Mouse (Mus musculus) spleen, postnatal 10 days (tissue): ENCODE results near the gene Ugt1a6a.
"Not testable (repeated sequence)": the region's sequence is repeated elsewhere in the genome, so short reads cannot be mapped to it uniquely, and the experiment has no call there.

Source experiments
- DNase-seq, 2 experiments: peaks; one replicate each; pipeline ENCODE4 v3.0.0; 2021 to 2022; ENCODE audit warnings: low spot score in 2 of 2

Gene Ugt1a6a

DNA sequence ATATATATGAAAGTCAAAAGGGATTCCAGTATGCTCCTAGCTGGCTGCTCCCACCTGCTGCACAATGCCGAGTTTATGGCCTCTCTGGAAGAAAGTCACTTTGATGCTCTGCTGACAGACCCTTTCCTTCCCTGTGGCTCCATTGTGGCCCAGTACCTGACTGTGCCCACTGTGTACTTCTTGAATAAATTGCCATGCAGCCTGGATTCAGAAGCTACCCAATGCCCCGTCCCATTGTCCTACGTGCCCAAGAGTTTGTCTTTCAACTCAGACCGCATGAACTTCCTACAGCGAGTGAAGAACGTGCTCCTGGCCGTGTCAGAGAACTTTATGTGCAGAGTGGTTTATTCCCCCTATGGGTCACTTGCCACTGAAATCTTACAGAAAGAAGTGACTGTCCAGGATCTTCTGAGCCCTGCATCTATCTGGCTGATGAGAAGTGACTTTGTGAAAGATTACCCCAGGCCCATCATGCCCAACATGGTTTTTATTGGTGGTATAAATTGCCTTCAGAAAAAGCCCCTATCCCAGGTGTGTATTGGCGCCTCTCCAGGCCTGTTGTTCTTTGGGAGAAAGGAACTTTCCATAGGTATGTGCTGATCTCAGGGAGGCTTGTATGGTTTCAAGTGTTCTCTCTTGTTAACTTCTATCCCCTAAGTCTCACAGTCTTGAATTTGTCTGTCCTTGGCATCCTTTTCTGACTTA is 77.9 kb downstream of the Ugt1a6a start:
- no peak for DNase-seq

DNA sequence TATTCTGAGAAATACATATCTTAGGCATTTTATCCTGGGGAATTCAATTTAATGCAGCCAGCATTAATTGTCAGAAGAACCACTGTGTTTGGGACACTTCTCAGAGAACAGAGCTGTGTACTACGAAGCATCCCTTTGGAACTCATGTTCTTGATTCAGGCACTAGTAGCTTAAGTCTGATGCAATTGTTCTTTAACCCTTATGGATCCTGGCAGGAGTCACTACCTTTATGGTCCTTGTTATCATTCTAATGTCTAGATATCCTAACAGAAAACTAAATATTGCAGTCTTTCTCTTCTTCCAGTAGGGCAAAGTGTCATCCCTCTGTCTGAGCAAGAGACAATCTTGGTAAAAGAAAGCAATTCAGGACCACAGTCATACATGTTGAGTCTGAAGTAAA is 78.5 kb downstream of the Ugt1a6a start:
- DNase-seq, result no peak

DNA sequence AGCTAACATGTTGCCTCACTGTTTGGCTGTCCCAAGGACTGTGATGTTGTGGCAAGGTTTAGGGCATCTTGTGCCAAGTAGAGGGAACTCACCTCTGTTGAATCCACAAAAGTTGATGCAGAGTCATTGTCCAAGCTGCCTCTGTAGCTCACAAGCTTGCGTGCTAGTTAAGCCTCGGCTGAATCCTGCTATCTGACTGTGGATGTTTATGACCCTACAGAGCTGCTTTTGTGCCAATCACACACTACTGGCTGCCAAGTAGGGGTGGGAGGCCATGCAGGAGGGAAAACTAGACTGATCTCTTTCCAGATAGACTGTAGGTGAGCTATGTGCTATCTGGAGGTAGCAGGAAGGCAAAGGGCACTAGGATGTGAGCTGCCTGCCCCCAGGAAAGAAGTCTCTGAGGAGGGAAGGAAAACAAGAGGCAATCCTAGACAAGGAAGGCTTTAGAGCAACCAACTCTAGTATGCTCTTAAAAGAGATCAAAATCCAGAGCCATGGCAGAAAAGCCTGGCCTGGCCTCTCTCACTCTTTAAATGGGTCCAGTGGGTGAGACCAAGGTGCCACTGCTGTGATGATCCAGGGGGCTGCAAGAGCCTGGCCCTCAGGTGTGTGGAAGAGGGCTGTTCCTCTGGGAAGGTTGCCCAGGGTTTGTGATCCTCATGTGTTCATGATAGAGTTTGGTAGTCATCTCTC is 79.3 kb downstream of the Ugt1a6a start:
- DNase-seq, result no peak

DNA sequence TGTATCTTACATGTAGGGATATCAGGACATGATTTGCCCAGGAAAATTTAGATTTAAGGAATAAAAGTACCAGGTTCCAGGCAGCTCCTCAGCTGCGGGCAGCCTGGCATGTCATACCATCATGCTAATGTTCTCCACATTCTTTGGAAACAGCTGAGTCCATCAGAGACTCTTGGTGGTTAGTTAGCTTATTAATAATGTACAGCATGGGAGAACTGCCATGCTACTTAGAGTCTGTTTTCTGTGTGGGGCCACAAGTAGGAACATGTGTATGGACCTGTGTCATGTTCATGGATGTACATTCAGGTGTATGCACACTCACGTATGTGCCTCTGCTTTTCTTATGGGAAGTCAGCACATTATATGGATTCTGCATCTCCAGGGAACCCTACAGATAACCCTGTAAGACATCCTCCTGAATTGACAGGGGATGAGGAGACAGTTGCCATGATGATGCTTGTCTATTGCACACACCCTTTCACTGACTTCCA is 79.9 kb downstream of the Ugt1a6a start:
- no peak for DNase-seq

DNA sequence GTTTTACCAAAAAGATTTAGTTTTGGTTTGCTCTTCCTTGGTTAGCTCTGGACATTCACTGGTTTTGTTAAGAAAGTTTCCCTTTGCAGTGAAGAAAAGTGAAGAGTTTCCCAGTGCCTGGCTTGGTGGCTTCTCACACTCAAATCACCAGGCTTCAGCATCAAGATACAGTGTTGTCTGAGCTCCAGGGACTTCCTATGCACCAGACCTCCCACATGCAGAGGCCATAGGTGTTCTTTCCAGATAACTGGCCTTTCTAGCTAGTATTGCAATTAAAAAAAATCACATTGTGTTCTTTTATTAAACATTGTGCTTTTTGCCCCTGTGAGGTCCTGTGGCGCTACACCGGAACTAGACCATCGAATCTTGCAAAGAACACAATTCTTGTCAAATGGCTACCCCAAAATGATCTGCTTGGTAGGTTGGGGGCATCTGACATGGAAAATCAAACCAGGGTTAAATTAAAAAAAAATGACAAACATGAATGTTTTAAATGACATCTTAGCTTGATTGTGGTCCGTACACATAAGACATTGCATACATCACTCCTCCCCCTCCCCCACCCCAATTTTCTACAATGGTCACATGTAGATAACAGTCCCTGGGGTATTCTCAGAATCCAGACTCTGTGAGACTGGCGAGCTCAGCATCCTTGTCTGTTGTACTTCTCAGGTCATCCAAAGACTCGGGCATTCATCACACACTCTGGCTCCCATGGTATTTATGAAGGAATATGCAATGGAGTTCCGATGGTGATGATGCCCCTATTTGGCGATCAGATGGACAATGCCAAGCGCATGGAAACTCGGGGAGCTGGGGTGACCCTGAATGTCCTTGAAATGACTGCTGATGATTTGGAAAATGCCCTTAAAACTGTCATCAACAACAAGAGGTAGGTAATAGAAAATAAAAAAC is 81.1 kb downstream of the Ugt1a6a start:
- DNase-seq, result no peak

DNA sequence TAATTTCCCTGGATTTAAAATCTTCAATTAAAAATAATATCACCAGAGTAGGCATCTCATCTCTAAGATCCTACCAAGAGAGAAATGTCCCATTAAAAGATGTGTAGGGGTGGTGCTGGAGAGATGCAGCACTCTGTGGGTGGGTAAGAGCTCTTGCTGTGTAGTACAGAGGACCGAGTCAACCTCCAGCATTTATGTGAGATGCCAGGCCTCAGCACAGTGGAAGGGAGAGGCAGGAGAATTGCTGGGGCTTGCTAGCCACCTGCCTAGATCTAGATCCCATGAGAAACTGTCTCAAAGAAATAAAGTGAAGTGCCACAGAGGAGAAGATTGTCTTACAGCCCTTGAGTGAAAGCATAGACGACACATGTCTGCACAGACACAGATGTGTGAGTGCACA is 81.9 kb downstream of the Ugt1a6a start:
- DNase-seq, result no peak

DNA sequence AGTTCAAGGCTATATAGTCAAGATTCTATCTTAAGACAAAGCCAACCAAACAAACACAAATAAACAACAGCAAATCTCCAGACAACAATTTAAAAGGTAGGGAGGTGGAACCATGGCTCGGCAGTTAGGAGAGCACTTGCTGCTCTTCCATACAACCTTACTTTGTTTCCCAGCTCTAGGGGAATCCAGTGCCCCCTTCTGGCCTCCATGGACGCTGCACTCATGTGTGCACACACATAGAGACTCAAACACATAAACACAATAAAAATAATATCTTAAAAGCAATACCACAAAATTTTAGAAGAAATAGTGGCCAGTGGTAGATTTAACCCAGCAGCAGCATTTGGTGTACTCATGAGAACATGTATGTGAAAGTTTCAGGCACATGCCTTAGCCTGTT is 82.5 kb downstream of the Ugt1a6a start:
- DNase-seq, result no peak

DNA sequence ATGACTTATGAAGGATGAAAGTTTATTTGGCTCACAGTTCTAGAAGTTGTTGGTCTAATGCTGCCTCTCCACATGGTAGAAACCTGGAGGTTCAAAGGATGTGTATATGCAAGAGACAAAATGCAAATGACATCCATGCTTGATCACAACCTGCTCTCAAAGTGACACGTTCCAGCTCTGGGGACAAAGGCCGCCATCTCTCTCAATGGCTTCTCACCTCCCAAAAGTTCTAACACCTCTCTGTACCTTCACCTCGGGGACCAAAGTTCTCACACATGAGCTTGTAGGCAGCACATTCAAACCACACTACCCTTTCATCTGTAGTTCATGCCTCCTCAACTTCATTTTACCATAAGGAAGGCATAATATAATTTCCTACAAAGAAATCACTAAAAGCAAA is 83.0 kb downstream of the Ugt1a6a start:
- no peak for DNase-seq

DNA sequence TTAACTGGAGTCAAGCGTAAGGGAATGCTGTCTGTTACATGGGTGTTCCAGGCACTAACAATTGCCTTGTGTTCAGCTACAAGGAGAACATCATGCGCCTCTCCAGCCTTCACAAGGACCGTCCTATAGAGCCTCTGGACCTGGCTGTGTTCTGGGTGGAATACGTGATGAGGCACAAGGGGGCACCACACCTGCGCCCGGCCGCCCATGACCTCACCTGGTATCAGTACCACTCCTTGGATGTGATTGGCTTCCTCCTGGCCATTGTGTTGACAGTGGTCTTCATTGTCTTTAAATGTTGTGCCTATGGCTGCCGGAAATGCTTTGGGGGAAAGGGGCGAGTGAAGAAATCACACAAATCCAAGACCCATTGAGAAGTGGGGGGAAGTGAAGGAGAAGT is 83.4 kb downstream of the Ugt1a6a start:
- DNase-seq, result peak in 1 of 2 experiments; percentile 32

DNA sequence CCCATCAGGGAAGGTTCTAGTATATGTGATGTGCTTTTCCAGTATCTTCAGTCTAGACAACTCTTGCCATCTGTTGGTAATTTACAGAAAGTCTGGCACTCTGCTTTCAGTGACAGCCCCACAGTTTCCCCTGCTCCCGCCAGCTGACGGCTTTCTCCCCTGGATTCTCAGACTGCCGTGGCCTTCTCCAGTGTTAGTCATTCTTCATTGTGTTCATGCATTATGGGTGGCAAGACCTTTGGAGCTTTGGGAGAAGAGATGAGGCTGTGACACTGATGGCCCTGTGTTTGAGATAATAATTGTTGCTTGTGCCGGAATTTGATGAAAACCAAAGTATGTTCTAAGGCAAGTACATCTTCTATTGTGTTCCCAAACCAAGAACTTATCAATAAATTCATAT is 84.0 kb downstream of the Ugt1a6a start:
- no peak for DNase-seq

DNA sequence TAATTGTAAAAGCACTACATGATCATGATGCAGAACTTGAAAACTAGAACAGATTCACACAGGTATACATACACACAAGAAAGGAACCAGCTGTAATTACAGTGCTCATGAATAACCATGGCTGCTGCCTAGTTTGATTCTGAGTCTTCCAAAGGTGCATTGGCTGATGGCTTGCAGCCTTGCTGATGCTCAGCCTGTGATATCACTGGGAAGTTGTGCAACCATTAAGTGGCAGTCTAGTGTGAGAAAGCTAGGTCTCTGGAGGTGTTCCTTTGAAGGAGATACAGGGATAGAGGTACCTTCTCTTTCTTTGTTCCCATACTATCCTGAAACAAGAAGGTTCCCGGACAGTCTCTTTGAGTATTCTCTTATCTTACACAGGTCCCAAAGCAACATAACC is 84.4 kb downstream of the Ugt1a6a start:
- no peak for DNase-seq

DNA sequence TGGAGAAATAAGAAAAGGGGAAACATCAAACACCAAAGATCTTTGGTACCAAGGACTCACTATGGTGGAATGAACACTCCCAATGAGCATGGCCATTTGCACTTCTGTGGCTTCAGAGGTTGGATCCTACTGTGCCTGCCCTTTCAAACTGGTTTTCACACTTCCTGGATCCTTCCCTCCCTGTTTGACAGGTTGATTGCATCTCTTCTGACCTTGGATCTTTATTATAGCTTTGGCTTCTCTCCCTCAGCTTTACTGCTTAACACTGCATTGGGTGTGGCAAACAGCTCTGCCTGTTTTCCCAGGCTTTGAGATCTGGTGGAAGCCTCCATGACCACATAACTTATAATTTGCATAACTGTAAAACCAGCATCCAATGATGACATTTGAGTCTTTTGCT is 85.7 kb downstream of the Ugt1a6a start:
- peak in 1 of 2 experiments; percentile 14 for DNase-seq

DNA sequence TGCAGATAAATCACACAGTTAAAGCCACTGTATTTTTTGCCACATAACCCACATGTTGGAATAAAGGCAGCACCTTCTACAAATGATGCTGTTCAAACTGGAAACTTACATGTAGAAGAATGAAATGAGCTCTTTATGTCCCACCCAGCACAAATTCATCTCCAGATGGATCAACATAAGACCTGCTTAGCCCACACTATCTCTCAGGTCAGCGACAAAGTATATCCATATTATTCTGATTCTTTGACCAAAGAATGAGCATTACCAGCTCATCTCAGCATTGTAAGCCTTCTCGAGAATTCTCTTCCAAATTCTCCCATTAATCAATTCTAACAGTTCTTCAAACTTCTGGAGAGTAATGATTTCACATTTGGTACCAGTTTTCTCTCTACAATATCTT is 87.6 kb downstream of the Ugt1a6a start:
- no peak for DNase-seq

DNA sequence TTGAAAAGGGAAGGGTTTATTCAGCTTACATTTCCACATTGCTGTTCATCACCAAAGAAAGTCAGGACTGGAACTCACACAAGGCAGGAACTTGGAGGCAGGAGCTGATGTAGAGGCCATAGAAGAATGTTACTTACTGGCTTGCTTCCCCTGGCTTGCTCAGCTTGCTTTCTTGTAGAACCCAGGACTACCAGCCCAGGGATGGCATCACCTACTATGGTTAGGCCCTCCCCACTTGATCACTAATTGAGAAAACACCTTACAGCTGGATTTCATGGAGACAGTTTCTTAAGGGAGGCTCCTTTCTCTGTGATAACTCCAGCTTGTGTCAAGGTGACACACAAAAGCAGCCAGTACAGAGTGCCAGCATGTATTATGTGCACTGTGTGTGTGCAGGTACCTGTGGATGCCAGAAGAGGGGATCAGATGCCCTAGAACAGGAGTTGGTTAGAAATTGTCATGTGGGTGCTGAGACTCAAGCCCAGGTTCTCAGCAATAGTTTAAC is 88.5 kb downstream of the Ugt1a6a start:
- not testable (repeated sequence) for DNase-seq

DNA sequence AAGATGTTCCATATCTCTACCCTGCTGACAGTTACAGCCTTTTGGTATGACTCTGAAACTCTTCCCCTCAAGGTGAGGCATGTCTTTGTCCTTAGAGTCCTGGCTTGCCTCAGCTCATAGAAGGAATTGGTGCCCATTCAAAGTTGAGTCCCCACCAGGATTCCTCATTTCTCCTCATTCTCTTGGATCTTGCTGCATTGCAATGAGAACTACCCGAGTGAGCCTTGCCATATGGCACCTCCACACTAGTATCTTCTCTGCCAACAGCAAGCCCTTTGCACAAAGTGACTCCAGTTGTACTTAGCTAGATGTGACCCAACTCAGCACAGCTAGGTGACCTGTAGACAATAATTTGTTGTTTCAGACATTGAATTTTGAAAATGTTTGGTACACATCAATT is 89.0 kb downstream of the Ugt1a6a start:
- DNase-seq, result no peak

DNA sequence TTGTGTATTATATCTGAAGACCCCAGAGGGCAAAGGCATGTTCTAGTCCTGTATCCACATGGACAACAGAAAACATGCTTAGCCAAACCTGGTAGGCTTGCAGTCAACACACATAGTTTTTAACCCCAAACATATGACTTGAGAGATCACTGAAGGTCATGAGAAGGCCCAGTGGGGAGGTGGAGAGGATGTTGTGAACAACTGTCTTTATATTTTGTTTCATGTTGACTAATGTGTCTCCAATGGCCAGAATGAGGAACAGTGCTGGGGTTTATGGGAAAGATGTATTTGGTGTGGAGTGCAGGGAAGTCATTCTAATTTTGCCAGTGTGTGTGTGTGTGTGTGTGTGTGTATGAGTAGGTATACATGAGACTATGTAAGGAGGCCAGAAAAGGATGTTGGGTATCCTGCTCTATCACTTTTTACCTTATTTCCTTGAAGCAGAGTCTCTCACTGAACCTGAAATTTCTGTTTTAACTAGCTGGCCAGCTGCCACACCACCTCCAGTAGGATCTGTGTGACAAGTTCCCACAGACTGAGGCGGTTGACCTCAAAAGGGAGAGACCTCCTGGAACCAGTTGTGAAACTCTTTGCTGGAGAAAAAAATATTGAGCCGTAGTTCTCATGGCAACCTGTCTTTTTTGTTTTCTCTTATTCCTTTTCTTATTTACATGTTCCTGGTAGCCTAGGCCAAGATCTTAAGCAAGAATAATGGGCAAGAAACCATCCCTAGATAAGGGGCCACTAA is 89.6 kb downstream of the Ugt1a6a start:
- DNase-seq, result no peak

DNA sequence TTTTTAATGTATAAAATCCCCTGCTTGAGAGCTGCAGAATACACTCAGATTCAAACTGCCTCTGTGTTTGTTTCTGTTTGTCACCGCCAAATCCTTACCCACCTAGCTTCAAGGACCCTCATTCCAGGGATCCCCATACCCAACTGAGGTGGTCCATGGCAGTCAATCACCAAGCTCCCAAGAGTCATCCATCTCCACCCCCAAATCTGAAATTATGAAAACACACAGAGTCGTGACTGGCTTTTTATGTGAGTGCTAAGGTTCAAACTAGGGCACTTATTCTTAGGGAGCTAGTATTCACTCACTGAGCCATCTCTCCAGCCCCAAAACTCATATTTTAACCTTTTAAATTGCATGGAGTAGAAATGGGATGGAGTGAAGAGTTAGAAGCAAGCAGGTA is 90.7 kb downstream of the Ugt1a6a start:
- not testable (repeated sequence) for DNase-seq

DNA sequence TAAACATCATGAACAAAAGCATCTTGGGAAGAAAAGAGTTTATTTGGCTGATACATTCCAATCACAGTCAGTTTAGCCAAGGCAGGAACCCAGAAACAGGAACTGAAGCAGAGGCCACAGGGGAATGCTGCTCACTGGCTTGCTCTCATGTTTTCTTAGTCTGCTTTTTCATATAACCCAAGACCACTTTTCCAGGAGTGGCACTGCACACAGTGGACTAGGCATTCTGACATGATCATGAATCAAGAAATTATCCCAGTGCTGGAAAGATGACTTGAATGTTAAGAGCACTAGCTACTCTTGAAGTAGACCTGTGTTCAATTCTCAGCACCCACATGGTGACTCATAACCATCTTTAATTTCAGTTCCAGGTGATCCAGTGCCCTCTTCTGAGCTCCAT is 91.1 kb downstream of the Ugt1a6a start:
- no peak for DNase-seq

DNA sequence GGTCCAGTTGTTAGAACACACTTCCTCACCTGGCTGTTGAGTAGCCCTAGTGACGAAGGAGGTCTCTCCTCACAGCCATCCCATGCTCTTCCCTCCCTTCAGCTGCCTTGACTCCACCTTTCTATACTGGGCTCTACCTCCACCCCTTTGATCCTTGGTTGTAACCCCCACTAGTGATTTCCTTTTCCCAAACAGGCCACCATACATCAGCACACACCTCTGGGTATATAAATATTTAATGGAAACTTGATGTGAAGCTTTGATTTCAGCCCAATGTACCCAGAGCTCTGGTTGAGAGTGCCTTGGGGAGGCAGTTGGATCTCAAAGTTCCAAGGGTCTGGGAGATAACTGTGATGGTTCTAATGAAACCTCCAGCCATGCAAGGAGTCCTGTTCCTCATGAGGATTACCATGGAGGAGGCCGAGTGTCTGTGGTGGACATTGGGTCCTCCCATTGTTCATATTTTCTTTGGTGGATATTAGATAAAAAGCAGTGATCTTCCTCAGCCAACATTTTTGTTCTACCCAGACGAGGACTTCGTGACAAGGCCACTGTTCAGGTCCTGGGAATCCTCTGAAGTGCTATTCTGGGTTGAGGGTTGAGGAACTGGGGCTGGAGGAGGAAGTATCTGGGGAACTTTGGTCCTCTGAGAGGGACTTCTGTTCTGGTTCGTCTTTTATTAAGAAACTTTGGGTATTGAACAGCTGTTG is 92.2 kb downstream of the Ugt1a6a start, which contains the start of gene Mroh2a:
Mroh2a (plus strand) TSS at position 317 of the 710 bp plus-strand sequence.
- DNase-seq, result no peak

DNA sequence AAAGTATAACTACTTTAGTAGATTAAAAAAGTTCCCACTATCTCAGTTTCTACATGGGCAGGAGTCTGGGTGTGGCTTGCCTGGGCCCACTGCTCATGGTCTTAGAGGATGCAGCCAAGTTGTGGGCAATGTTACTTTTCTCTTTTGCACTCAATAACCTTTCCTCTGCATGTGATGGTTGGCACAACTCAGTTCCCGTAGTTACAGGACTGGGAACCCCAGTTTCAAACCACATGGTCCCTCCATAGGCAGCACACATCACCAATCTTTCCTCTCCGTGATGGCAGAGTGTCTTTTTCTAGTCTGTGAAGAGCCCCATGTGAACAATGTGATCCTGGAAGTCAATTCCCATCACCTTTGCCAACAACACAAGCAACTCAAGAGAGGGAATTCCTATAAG is 92.9 kb downstream of the Ugt1a6a start:
- no peak for DNase-seq

DNA sequence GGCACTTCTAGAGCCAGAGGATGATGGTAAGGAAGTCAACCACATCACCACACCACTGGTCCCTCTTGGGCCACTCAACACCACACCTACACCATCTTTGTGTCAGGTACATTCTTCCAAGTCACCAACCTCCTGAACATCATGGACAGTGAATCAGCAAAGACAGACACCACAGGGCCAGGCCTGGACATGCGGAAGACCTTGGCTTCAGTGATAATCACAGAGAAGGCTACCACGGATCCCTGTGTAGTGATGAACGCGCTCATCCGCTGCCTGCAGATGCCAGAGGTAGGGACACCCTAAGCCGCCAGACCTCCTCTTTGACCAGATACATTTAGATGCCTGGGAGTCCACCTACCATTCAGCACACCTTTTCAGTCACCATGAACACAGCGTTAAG is 93.5 kb downstream of the Ugt1a6a start:
- peak in 1 of 2 experiments; percentile 31 for DNase-seq
